ENCODE assay signal across 17 mouse cellular contexts in genomic region chr1:74750683-74751082, GRCm38 (mm10). TPM values are rescaled to one million over a fixed set of nuclear protein-coding genes. Genes with fewer than 3 reads are reported as not detected.
DNase-seq lines count a peak whose midpoint lies in the region; ATAC-seq and TF ChIP-seq lines count a peak whose summit lies in the region.
"Had no signal": no experiment of that assay in that cellular context is flagged by ENCODE, and none has a peak within 500 bp of the region (broad histone marks: within the 10 kb centered on the region; RNA-seq: fewer than 3 reads in every experiment).

No protein-coding gene starts in this region.

- peak; percentile 51; the same call in 1 of the 2 replicates for TF ChIP-seq EP300 in liver, postnatal 0 days (IDR thresholded peaks at IDR 0.05; ENCODE audit: low read depth)

- no peak overlapping the region for H3K4me3 ChIP-seq in liver, postnatal 0 days (ENCODE audit: low read depth, low read length)
- H3K4me3 ChIP-seq in liver, embryonic 11.5 days (ENCODE audit: low read depth, low read length) = no peak overlapping the region
- no peak overlapping the region for H3K4me3 ChIP-seq in kidney, postnatal 0 days (replicated peaks; ENCODE audit: low read depth, low read length)
- H3K4me3 ChIP-seq: embryonic facial prominence, embryonic 15.5 days; limb, embryonic 15.5 days; midbrain, embryonic 10.5 days; neural tube, embryonic 15.5 days had no signal

- peak; percentile 80 for ATAC-seq in liver, postnatal 0 days
- no peak for ATAC-seq in liver, embryonic 11.5 days (replicated peaks; ENCODE audit: low FRiP score)
- ATAC-seq in kidney, postnatal 0 days (replicated peaks; ENCODE audit: low FRiP score, low read depth) = no peak

- WGBS in liver, postnatal 0 days (ENCODE audit: insufficient replicate concordance) = 59% methylated on average over 4 of the region's 4 CpGs
- WGBS in liver, embryonic 11.5 days = 75% methylated on average over 4 of the region's 4 CpGs
- WGBS in kidney, postnatal 0 days = 60% methylated on average over 4 of the region's 4 CpGs

- no peak overlapping the region for H3K9ac ChIP-seq in liver, postnatal 0 days (replicated peaks)
- H3K9ac ChIP-seq in liver, embryonic 11.5 days (ENCODE audit: low read depth, low read length) = no peak overlapping the region
- no peak overlapping the region for H3K9ac ChIP-seq in kidney, postnatal 0 days (ENCODE audit: low read depth, low read length)
- H3K9ac ChIP-seq: embryonic facial prominence, embryonic 15.5 days; limb, embryonic 15.5 days; neural tube, embryonic 15.5 days had no signal

- intact Hi-C loops in heart, postnatal 25 days (cut with DNase I) = loop anchor here (5.0 to 10.0 kb wide), 2 partner anchors 33 to 86 kb away; partner anchors contain the start of gene Ttll4

- H3K27me3 ChIP-seq in liver, postnatal 0 days (ENCODE audit: insufficient read depth, low read length) = no peaks in the 10 kb centered on the region
- H3K27me3 ChIP-seq in liver, embryonic 11.5 days (replicated peaks; ENCODE audit: control insufficient read depth, insufficient read depth, low read length) = peaks cover 15% of the 10 kb centered on the region
- no peaks in the 10 kb centered on the region for H3K27me3 ChIP-seq in kidney, postnatal 0 days (ENCODE audit: insufficient read depth, low read length)

- no peak overlapping the region for H3K4me2 ChIP-seq in liver, postnatal 0 days (ENCODE audit: low read depth, low read length)
- no peak overlapping the region for H3K4me2 ChIP-seq in liver, embryonic 11.5 days
- H3K4me2 ChIP-seq in kidney, postnatal 0 days (ENCODE audit: low read length) = no peak overlapping the region
- H3K4me2 ChIP-seq: embryonic facial prominence, embryonic 15.5 days; limb, embryonic 15.5 days; neural tube, embryonic 15.5 days had no signal

- H3K9me3 ChIP-seq in liver, postnatal 0 days (ENCODE audit: low read length) = no peaks in the 10 kb centered on the region
- no peaks in the 10 kb centered on the region for H3K9me3 ChIP-seq in liver, embryonic 11.5 days (ENCODE audit: control insufficient read depth, low read length)
- H3K9me3 ChIP-seq in kidney, postnatal 0 days (replicated peaks; ENCODE audit: low read length) = no peaks in the 10 kb centered on the region
- H3K9me3 ChIP-seq: embryonic facial prominence, embryonic 15.5 days; limb, embryonic 15.5 days; midbrain, embryonic 10.5 days; neural tube, embryonic 15.5 days had no signal

- no peak for TF ChIP-seq CTCF in liver, postnatal 0 days (IDR thresholded peaks at IDR 0.05; ENCODE audit: low read depth)
- TF ChIP-seq CTCF in kidney, postnatal 0 days (IDR thresholded peaks at IDR 0.05; ENCODE audit: low read depth) = no peak

- peak; percentile 43 for DNase-seq in heart, adult 8-10 months (ENCODE audit: low spot score)
- no peak for DNase-seq in heart, postnatal 25 days (ENCODE audit: low spot score)
- peak; percentile 46 for DNase-seq in liver, postnatal 0 days
- DNase-seq in liver, embryonic 11.5 days (ENCODE audit: low spot score) = no peak
- peak; percentile 93 for DNase-seq in Muller cell, postnatal 12 days (ENCODE audit: inconsistent ontology term)
- peak; percentile 35 for DNase-seq in kidney, postnatal 0 days (ENCODE audit: low spot score)
- DNase-seq in thymus, postnatal 10 days (ENCODE audit: low spot score in 2 of 2) = no peak
- DNase-seq in adrenal gland, postnatal 36 days = no peak
- DNase-seq: adrenal gland, adult 8-10 months; cerebellum, adult 9-11 months; heart, postnatal 4 days; thymus, adult 18-20 months had no signal

- H3K4me1 ChIP-seq in liver, postnatal 0 days (ENCODE audit: insufficient read depth) = peaks cover 7% of the 10 kb centered on the region
- H3K4me1 ChIP-seq in liver, embryonic 11.5 days (replicated peaks; ENCODE audit: control insufficient read depth, insufficient read depth, low read length) = no peaks in the 10 kb centered on the region
- 0 out of 2 replicates have a peak, but pooled peaks cover 6% of the 10 kb centered on the region for H3K4me1 ChIP-seq in kidney, postnatal 0 days (replicated peaks; ENCODE audit: insufficient read depth, low read length)

- H3K27ac ChIP-seq in liver, postnatal 0 days (ENCODE audit: low read depth) = no peak overlapping the region
- no peak overlapping the region for H3K27ac ChIP-seq in liver, embryonic 11.5 days (ENCODE audit: low read depth, low read length)
- H3K27ac ChIP-seq in kidney, postnatal 0 days = no peak overlapping the region
- H3K27ac ChIP-seq: embryonic facial prominence, embryonic 15.5 days; limb, embryonic 15.5 days; midbrain, embryonic 10.5 days; neural tube, embryonic 15.5 days had no signal

- no peaks in the 10 kb centered on the region for H3K36me3 ChIP-seq in liver, postnatal 0 days (replicated peaks; ENCODE audit: insufficient read depth, low read length)
- H3K36me3 ChIP-seq in liver, embryonic 11.5 days (ENCODE audit: control insufficient read depth, insufficient read depth, low read length) = no peaks in the 10 kb centered on the region
- no peaks in the 10 kb centered on the region for H3K36me3 ChIP-seq in kidney, postnatal 0 days (ENCODE audit: insufficient read depth, low read length)
- H3K36me3 ChIP-seq: embryonic facial prominence, embryonic 15.5 days; limb, embryonic 15.5 days; midbrain, embryonic 10.5 days; neural tube, embryonic 15.5 days had no signal

RNA-seq across cellular contexts. Expression of gene Prkag3, which starts 1.7 kb away (rescaled TPM):
- 1 to 10 TPM; 1.6 to 4.1 (median 2.2) TPM for total RNA-seq in heart, adult 8-10 months (2022)
- total RNA-seq in heart, postnatal 25 days (2021) = 1 to 10 TPM in 1 of 2 experiments, under 1 TPM in 1; 0.96 to 2.7 TPM
- polyA plus RNA-seq in liver, postnatal 0 days (2015; fragmentation: Nextera tagmentation; extraction: Ambion mirVana) = 0.04 and 0.11 TPM in 2 replicates
- not detected in 2 replicates for polyA plus RNA-seq in liver, embryonic 11.5 days (2014; fragmentation: Nextera tagmentation; extraction: Ambion mirVana)
- 0.07 and 0.27 TPM in 2 replicates for polyA plus RNA-seq in kidney, postnatal 0 days (2015; fragmentation: Nextera tagmentation; extraction: Ambion mirVana)
- total RNA-seq in adrenal gland, postnatal 36 days (2021) = under 1 TPM in 1 of 2 experiments, not detected in 1; 0.23 TPM
- total RNA-seq: left cerebral cortex, postnatal 14 days had no signal
- polyA plus RNA-seq: midbrain, embryonic 10.5 days had no signal

RNA-seq across cellular contexts. Expression of gene Wnt6, which starts 21.0 kb away (rescaled TPM):
- under 1 TPM; 0.16 to 0.69 (median 0.26) TPM for total RNA-seq in heart, adult 8-10 months (2022)
- under 1 TPM in 1 of 2 experiments, not detected in 1; 0.20 TPM for total RNA-seq in heart, postnatal 25 days (2021)
- 0.07 and 0.12 TPM in 2 replicates for polyA plus RNA-seq in liver, postnatal 0 days (2015; fragmentation: Nextera tagmentation; extraction: Ambion mirVana)
- polyA plus RNA-seq in liver, embryonic 11.5 days (2014; fragmentation: Nextera tagmentation; extraction: Ambion mirVana) = 1.5 and 2.4 TPM in 2 replicates
- polyA plus RNA-seq in kidney, postnatal 0 days (2015; fragmentation: Nextera tagmentation; extraction: Ambion mirVana) = 1.9 and 2.2 TPM in 2 replicates
- 1 to 10 TPM; 3.9 to 4.3 TPM for total RNA-seq in adrenal gland, postnatal 36 days (2021)

RNA-seq across cellular contexts. Expression of gene Cyp27a1, which starts 37.3 kb away (rescaled TPM):
- 10 to 100 TPM; 11.3 to 20.8 (median 16.6) TPM for total RNA-seq in heart, adult 8-10 months (2022)
- total RNA-seq in heart, postnatal 25 days (2021) = 10 to 100 TPM; 11.1 to 11.9 TPM
- polyA plus RNA-seq in liver, postnatal 0 days (2015; fragmentation: Nextera tagmentation; extraction: Ambion mirVana) = 30.0 and 31.5 TPM in 2 replicates
- 2.7 and 4.0 TPM in 2 replicates for polyA plus RNA-seq in liver, embryonic 11.5 days (2014; fragmentation: Nextera tagmentation; extraction: Ambion mirVana)
- polyA plus RNA-seq in kidney, postnatal 0 days (2015; fragmentation: Nextera tagmentation; extraction: Ambion mirVana) = 10.3 and 10.8 TPM in 2 replicates
- 10 to 100 TPM; 11.4 to 14.9 TPM for total RNA-seq in adrenal gland, postnatal 36 days (2021)

RNA-seq across cellular contexts. Expression of gene Wnt10a, which starts 40.6 kb away (rescaled TPM):
- not detected for total RNA-seq in heart, adult 8-10 months (2022)
- total RNA-seq in heart, postnatal 25 days (2021) = not detected
- polyA plus RNA-seq in liver, postnatal 0 days (2015; fragmentation: Nextera tagmentation; extraction: Ambion mirVana) = 0.09 and 0.18 TPM in 2 replicates
- 0.10 and 0.22 TPM in 2 replicates for polyA plus RNA-seq in liver, embryonic 11.5 days (2014; fragmentation: Nextera tagmentation; extraction: Ambion mirVana)
- 0.91 and 1.0 TPM in 2 replicates for polyA plus RNA-seq in kidney, postnatal 0 days (2015; fragmentation: Nextera tagmentation; extraction: Ambion mirVana)
- under 1 TPM; 0.36 to 0.43 TPM for total RNA-seq in adrenal gland, postnatal 36 days (2021)
- total RNA-seq: heart, postnatal 4 days had no signal

Comparison
In these comparisons a context has a peak if more than half of its experiments do, and no peak if none do; other contexts are left out.
1. DNase-seq: peak in heart, adult 8-10 months (single experiment), liver, postnatal 0 days (single experiment), Muller cell, postnatal 12 days (single experiment) and kidney, postnatal 0 days (single experiment); none in heart, postnatal 25 days (single experiment), liver, embryonic 11.5 days (single experiment), thymus, postnatal 10 days (0 of 2) and adrenal gland, postnatal 36 days (0 of 2).